Mouse (Mus musculus): Measurements from ENCODE around the gene Pax7. TPM values are rescaled to one million over a fixed set of nuclear protein-coding genes. Genes with fewer than 3 reads are reported as not detected.

Pax7 gene
- polyA plus RNA-seq, 3 experiments from 2014 or later, result not detected

- no peak for ATAC-seq
Measured at GRCm38 (mm10) chr4:139830581-139831387, 2.5 kb downstream of the Pax7 start.

GRCm38 (mm10) chr4:139830053-139830452, 3.3 kb downstream of the Pax7 start:
- ATAC-seq, result no peak

- no peak for ATAC-seq
Measured at GRCm38 (mm10) chr4:139828871-139829590, 4.3 kb downstream of the Pax7 start.

DNA sequence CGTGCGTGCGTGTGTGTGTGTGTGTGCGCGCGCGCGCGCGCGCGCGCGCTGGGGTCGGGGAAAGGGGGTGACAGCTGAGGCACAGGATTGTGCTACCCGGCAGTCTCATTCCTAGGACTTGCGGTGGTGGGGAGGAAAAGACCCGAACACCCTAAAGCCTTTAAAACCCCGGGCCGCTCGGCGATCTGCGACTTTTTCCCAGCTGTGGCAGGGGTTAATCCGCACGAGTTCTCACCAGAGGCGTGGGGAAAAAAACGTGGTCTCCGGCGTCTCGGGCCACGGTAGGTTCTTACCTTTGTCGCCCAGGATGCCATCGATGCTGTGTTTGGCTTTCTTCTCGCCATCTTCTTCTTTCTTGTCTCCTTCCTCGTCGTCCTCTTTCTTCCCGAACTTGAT, 5.0 kb downstream of the Pax7 start:
- no peak for ATAC-seq

DNA sequence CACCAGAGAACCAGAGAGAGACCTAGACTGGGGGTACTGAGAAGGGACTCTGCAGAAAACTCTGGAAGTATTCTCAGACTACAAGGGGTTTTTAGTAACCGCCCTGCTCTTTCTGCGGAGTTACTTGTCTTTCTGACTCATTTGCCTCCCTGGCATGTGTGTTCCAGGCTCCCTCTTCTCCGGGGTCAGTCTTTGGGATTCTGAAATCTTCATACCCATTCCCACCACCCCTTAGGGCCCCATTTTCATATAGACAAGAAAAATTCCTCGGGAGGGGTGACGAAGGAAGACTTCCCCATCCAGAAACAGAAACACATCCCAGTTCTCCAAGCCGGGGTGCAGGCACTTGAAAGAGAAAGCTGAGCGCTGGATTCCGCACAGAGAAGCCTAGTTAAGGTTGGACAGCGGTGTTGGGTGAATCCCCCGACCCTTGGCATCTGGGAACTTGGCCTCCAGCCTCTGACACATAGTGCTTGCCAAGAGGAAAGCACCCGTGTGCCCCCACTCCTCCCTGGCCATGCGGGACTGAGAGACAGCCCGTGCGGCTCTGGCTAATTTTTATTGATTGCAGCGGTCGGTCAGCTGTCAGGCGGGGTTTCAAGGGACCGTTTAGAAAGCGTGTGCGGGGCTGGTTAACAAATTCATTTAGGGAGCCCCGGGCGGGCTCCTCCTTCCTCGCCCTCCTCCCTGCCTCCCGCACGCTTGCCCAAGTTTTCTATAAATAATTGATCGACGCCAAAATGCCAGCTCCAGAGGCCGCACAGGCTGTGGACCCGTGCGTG, 5.6 kb downstream of the Pax7 start:
- ATAC-seq, result no peak

DNA sequence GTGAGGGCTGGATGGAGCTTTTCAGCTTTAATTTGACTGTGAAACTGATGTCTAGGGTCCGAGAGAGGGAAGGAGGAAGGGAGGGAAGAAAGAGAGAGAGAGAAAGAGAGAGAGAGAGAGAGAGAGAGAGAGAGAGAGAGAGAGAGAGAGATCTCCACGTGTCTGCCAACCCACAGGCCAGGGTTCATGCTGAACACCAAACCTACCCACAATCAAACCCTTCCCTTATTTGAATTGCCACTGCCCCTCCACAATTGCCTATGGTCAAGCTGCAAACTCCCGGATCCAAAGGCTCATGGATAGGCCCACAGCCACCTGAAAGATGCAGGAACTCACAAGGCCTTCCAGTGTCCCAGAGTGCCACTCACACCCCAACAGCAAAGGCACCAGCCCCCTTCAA, 7.1 kb downstream of the Pax7 start:
- ATAC-seq, result no peak

- no peak for ATAC-seq
Measured at GRCm38 (mm10) chr4:139825326-139826112, 7.8 kb downstream of the Pax7 start.

DNA sequence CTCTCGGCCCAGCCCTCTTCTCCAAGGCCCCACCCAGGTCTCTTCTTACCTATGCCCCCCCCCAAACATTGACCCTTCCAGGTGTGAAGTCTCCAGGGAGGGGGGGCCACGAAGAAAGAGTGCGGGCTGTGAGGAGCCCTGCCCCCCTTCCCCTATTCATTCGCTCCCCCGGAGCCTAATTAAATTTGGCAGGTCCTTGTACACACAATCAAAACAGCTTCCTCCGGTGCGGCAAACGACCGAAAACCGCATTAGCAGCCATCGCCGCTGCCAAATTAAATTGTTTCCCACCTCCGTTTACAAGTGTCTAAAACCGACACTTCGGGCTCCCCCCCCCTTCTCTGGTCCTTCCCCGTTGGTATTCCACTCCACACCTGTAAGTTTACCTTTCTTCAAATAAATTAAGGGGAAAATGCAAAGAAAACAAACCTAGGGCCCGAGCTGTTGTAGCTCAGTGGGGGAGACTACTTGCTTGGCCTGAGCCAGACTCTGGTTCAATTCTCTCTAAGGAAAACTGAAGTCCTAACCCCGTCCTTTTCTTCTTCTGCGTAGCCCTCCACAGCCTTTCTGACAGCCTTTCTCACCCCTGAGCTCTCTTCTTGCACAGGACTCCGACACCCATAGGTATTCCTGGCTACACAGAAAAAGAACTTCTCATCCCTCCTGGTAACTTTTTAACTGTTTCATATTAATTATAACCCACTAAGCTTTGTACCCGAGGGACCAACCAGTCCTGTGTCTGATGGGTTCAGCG, 8.6 kb downstream of the Pax7 start:
- ATAC-seq, result no peak

GRCm38 (mm10) chr4:139823870-139824472, 9.4 kb downstream of the Pax7 start:
- no peak for ATAC-seq

DNA sequence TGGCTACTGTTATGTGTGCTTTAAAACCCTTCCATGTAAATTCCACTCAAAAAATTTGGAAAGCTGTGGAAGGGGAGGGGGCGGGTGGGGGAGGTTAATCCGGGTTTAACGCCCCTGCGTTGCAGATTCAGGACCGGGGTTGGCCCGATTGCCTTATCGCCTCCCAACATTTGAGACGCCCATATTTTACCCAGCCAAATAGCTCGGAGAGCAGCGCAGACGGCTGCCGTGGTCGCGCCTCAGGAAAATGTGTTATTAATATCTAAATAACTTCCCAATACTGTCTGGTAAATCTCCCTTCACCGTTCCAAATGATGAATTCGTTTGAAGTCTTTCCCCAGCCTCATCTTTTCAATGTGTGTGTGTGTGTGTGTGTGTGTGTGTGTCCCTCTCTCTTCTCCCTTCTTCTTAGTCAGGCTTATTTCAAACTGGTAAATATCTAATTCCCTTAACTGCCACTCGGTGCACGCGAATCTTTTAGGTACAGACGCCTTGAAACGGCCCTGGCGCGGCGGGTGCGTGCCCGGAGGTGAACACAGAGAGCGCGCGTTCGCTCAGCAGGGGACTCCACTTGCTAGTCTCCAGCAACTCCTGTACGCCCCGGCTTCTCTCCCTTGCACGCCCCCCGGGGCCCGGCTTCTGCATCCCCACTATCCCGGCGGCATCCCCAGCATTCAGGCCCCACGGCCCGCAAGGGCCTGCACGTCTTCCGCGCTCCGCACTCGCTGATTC, 10.0 kb downstream of the Pax7 start:
- ATAC-seq, result no peak

GRCm38 (mm10) chr4:139822214-139823137, 10.9 kb downstream of the Pax7 start:
- ATAC-seq, result no peak

- no peak for ATAC-seq
Measured at GRCm38 (mm10) chr4:139821491-139822160, 11.7 kb downstream of the Pax7 start.

DNA sequence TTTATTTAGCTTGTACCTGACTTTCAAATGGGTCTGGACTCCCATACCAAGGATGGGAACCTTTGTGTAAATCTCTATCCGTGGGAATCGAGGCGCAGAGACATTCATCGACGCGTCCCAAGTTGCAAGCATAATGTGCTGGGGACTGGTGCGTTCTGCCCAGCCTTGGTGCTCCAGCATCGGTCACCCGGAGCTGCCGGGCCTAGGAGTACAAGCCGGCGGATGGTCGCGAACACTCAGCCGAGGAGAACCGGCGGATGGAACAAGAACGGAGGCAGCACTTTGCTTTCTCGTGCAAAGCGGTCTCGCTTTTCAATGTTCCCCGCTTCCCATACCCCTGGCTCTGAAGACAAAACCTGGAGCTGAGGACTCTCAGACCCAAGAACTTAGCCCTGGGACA, 12.3 kb downstream of the Pax7 start:
- ATAC-seq, result no peak

GRCm38 (mm10) chr4:139819411-139820030, 13.8 kb downstream of the Pax7 start:
- no peak for ATAC-seq

- ATAC-seq, result no peak
Measured at GRCm38 (mm10) chr4:139818163-139818562, 15.2 kb downstream of the Pax7 start.

DNA sequence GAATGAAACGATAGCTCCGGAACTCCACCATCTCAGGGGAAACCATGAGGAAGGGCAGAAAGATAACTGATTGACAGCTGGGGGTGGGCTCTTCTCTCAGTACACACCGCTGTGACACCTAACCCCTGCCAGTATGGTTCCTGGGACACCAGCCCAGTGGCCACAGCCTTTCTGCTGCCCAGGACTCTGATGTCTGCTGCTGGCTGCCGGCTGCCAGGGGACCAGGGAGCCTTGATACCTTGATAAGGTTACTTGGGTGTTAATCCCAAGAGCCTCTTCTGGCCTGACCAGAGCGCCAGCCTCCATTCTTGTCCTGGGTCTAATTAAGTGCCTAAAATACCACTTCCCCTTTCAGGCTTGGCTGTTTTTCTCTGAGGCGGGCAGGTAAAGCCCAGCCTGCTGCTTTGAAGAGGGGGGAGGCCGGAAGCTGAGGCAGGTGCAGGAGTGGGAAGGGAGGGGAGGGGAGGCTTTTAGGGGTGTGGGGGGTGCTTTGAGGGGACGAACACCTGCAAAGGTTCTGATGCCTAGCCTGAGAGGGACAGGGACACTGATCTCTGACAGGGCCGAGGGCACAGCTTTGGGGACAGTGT, 19.9 kb downstream of the Pax7 start:
- ATAC-seq, result no peak

DNA sequence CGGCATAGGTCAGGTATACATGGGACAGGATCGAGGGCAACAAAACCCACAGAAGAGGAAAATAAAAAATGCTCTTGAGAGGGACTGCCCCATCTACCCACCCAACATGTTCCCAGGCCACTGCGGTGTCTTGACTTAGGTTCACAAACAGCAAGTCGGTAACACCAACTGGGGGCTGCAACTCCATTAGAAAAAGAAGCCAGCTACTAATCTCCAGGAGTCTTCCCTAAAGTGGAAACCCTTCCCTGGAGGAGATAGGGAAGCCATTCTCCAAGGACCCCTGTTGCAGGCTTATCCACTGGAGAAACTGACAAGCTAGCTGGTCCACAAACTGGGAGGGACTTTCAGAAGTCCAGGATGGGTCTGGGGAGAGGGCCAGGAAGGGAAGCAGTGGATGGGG, 21.4 kb downstream of the Pax7 start:
- no peak for ATAC-seq

GRCm38 (mm10) chr4:139811475-139811874, 21.9 kb downstream of the Pax7 start:
- ATAC-seq, result no peak

Measured in inflammation-experienced regulatory T-cells, adult 6 months (primary cell).